Mouse (Mus musculus) kidney, embryonic 15.5 days (tissue): ENCODE data around the gene Mrpl38. TPM values are rescaled to one million over a fixed set of nuclear protein-coding genes. Genes with fewer than 3 reads are reported as not detected.
"Not testable (repeated sequence)": the region's sequence is repeated elsewhere in the genome, so short reads cannot be mapped to it uniquely, and the experiment has no call there.

Source experiments
- ATAC-seq: fragments of 200-750 bp; cut with Nextera tagmentation; replicated peaks from 2 replicates; pipeline ENCODE4 v1.8.0; 2017; ENCODE audit warnings: moderate TSS enrichment; ENCODE audit not compliant: low FRiP score
- H3K27ac ChIP-seq: fragments of 300-500 bp; sonication (generic); 2 replicates; pipeline ENCODE4 v1.5.1; 2015; ENCODE audit warnings: mild to moderate bottlenecking, inconsistent platforms
- H3K27me3 ChIP-seq: fragments of 300-500 bp; sonication (generic); 2 replicates; pipeline ENCODE4 v1.6.1; 2015; ENCODE audit warnings: inconsistent platforms
- H3K36me3 ChIP-seq: fragments of 300-500 bp; sonication (generic); 2 replicates; pipeline ENCODE4 v1.6.1; 2015; ENCODE audit warnings: inconsistent platforms
- H3K4me1 ChIP-seq: fragments of 300-500 bp; sonication (generic); 2 replicates; pipeline ENCODE4 v1.6.1; 2015; ENCODE audit warnings: inconsistent platforms
- H3K4me2 ChIP-seq: fragments of 300-500 bp; sonication (generic); 2 replicates; pipeline ENCODE4 v1.6.1; 2015; ENCODE audit warnings: moderate library complexity, mild to moderate bottlenecking, inconsistent platforms
- H3K4me3 ChIP-seq: fragments of 300-500 bp; sonication (generic); replicated peaks from 2 replicates; pipeline ENCODE4 v1.5.1; 2015; ENCODE audit warnings: mild to moderate bottlenecking, inconsistent platforms
- H3K9ac ChIP-seq: fragments of 300-500 bp; sonication (generic); 2 replicates; pipeline ENCODE4 v1.6.1; 2015; ENCODE audit warnings: mild to moderate bottlenecking, inconsistent platforms
- H3K9me3 ChIP-seq: fragments of 300-500 bp; sonication (generic); replicated peaks from 2 replicates; pipeline ENCODE4 v1.6.1; 2016; ENCODE audit warnings: inconsistent platforms
- WGBS: fragments of 180-500 bp; shearing (Covaris S2); methylation state at CpG from one replicate; pipeline ENCODE4 v1.1.7; 2015; ENCODE audit warnings: mixed read lengths; 5-methylcytosine and 5-hydroxymethylcytosine counted together
- polyA plus RNA-seq: library from polyadenylated mRNA; unstranded; fragments of >200 nt; fragmentation: Nextera tagmentation; extraction: Ambion mirVana; gene quantifications from 2 replicates; pipeline ENCODE4 v1.2.1, GENCODE M21; 2015

Mrpl38 gene
- polyA plus RNA-seq, 1 experiment from 2014 or later: 112 TPM

DNA sequence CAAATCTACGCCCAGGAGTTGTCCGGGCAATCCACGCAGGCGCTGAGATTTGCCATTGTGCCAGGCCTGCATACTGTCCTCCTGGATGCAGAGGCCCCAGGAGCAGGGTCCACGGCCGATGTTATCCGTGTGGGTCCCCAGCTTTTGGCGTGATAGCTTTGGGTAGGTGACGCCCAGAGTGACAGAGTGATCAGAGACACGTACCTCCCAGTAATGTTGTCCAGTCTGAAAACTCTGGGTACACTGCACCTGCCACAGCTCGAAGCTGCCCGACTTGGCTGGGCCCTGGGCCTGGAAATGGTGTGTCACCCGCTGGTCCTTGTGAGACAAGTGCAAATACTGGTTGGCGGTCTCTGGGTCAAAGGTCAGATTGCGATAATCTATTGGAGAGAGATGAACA, 12.4 kb downstream of the Mrpl38 start:
- no peak overlapping the region for H3K4me3 ChIP-seq
- no peak overlapping the region for H3K4me2 ChIP-seq
- H3K9me3 ChIP-seq: no peaks in the 10 kb centered on the region
- H3K27ac ChIP-seq: no peak overlapping the region
- ATAC-seq: no peak
- WGBS: 93% methylated on average over 15 of the region's 15 CpGs
- peaks cover 42% of the 10 kb centered on the region for H3K4me1 ChIP-seq
- H3K36me3 ChIP-seq: peaks cover 25% of the 10 kb centered on the region
- H3K9ac ChIP-seq: no peak overlapping the region
- no peaks in the 10 kb centered on the region for H3K27me3 ChIP-seq

DNA sequence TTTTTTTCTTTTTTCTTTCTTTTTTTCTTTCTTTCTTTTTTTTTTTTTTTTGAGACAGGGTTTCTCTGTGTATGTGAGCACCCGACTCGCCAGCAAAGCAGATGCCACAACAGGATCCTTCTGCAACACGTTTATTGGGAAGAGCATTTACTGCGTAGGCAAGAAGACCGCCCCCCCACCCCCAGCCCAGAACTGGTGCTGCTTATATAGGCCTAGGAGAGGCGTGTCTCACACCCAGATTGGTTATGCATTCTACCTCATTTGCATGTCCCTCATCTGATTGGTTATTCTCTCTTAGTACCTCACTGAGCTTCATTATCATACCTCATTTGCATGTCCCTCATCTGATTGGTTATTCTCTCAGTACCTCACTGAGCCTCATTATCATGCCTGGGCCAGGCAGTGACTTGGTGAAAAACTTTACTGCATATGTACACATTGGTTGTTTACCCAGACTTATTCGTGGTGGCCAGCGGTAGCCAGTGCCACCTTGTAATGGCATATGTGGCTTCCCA, 16.9 kb downstream of the Mrpl38 start:
- 93% methylated on average over 8 of the region's 8 CpGs for WGBS
- H3K36me3 ChIP-seq: peaks cover 25% of the 10 kb centered on the region
- H3K4me2 ChIP-seq, H3K27ac ChIP-seq, H3K4me1 ChIP-seq, H3K9ac ChIP-seq, H3K27me3 ChIP-seq, H3K4me3 ChIP-seq, H3K9me3 ChIP-seq, ATAC-seq: not testable (repeated sequence)

DNA sequence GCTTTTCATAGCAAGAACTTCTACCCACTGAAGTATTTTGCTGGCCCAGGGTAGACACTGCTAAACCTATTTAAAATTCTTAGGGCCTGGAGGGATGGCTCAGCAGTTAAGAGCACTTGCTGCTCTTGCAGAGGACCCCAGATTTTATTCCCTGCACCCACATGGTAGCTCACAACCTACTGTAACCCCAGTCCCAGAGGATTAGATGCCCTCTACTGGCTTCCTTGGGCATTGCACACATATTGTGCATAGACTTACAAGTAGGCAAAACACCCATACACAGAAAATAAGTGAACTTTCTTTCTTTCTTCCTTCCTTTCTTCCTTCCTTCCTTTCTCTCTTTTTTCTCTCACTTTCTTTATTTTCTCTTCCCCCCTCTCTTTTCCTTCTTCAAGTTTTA, 20.8 kb downstream of the Mrpl38 start:
- peaks cover 9% of the 10 kb centered on the region for H3K36me3 ChIP-seq
- no peak overlapping the region for H3K4me2 ChIP-seq
- ATAC-seq: no peak
- no peak overlapping the region for H3K27ac ChIP-seq
- H3K9ac ChIP-seq: no peak overlapping the region
- H3K9me3 ChIP-seq: no peaks in the 10 kb centered on the region
- no peak overlapping the region for H3K4me3 ChIP-seq
- H3K27me3 ChIP-seq: no peaks in the 10 kb centered on the region
- H3K4me1 ChIP-seq: no peaks in the 10 kb centered on the region

DNA sequence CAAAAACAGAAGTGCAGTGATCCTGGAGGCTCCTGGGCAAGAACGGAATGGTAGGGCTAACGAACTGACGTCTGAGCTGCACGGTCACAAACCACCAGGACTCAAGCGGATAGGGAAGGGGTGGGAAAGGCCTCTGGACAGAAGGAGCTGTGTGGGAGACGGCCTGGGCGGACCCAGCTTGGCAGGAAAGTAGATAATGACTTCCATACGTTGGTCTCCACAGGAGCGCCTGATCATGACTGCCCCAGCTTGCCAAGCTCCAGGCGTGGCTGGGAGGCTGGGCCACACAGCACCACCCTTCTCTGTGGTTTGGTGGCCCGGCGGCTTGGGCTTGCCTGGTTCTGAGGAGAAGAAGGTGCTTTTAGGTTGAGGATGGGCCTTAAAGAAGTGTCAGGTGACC, 21.4 kb downstream of the Mrpl38 start:
- no peak overlapping the region for H3K27ac ChIP-seq
- H3K27me3 ChIP-seq: no peaks in the 10 kb centered on the region
- 61% methylated on average over 12 of the region's 12 CpGs for WGBS
- peaks cover 4% of the 10 kb centered on the region for H3K36me3 ChIP-seq
- H3K9ac ChIP-seq: no peak overlapping the region
- no peaks in the 10 kb centered on the region for H3K4me1 ChIP-seq
- no peaks in the 10 kb centered on the region for H3K9me3 ChIP-seq
- H3K4me3 ChIP-seq: no peak overlapping the region
- no peak overlapping the region for H3K4me2 ChIP-seq
- ATAC-seq: no peak

DNA sequence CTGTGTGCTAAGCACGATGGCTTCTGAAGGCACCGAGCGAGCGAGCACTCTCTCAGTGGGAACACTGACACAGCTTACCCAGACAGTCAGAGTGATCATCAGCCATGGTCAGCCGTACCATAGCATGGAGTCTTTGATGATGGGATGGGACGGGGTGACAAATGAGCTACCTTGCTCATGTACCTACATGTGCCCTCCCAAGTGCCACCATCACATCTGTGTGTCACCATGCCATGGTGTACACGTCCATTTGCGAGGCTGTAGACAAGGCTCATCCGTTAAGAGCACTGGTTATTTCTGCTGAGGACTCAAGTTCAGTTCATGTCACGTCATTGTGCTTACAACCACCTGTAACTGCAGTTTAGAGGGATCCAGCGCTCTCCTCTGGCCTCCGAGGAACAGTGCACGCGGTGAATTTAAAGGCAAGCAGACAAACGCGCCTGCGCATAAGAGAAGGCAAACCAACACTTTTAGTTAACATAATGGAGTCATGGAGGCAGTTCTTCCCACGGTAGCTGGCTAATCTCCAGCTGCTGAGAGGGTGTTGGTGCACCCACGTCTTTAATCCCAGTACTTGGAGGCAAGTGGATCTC, 27.0 kb downstream of the Mrpl38 start:
- Histone ChIP-seq H3K4me3 (no peak overlapping the region), H3K4me2 (no peak overlapping the region), H3K9me3 (no peaks in the 10 kb centered on the region), H3K4me1 (peaks cover 41% of the 10 kb centered on the region), H3K9ac (no peak overlapping the region), H3K27me3 (peaks cover 49% of the 10 kb centered on the region), H3K27ac (no peak overlapping the region), H3K36me3 (no peaks in the 10 kb centered on the region)
- ATAC-seq: no peak
- WGBS: 89% methylated on average over 19 of the region's 19 CpGs

DNA sequence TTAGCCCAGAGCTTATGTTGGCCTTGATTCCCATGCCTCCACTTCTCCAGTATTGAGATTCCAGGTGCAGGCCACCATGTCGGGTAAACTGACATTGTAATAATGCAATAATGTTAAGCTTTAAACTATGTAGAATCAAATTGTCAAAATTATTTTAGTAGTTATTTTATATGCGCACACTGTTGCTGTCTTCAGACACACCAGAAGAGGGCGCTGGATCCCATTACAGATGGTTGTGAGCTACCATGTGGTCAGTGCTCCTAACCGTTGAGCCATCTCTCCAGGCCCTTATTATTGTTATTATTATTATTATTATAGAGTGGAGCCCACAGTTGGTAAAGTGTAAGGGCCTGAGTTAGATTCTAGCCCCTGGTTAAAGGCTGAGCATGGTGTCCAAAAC, 27.6 kb downstream of the Mrpl38 start:
- H3K27me3 ChIP-seq: peaks cover 50% of the 10 kb centered on the region
- no peak overlapping the region for H3K4me3 ChIP-seq
- no peak for ATAC-seq
- no peaks in the 10 kb centered on the region for H3K9me3 ChIP-seq
- H3K36me3 ChIP-seq: no peaks in the 10 kb centered on the region
- no peak overlapping the region for H3K9ac ChIP-seq
- peaks cover 48% of the 10 kb centered on the region for H3K4me1 ChIP-seq
- H3K27ac ChIP-seq: no peak overlapping the region
- no peak overlapping the region for H3K4me2 ChIP-seq
- 82% methylated on average over 4 of the region's 4 CpGs for WGBS

DNA sequence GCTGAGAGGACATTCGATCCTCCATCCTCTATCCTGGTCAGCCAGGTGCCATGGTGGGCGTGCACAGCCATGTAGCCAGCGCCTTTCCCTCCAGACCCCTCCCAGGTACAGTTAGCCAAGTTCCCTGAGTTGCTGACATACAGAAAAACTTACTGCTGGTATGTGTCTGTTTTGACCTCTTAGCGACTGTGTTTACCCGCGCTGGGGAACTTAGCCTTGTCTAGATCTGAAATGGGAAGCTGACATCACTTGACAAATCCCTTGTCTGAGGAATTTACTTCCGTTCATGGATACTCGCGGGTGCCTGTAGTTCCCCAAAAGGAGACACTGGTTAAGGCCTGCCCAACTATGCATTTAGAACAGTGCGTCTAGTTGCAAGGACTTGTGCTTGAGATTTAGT, 28.1 kb downstream of the Mrpl38 start:
- Histone ChIP-seq H3K36me3 (no peaks in the 10 kb centered on the region), H3K9ac (peak overlapping the region; percentile 56; the same call in 1 of the 2 replicates), H3K4me1 (peaks cover 53% of the 10 kb centered on the region), H3K27ac (peak overlapping the region; percentile 66), H3K4me3 (peak overlapping the region; percentile 57), H3K9me3 (no peaks in the 10 kb centered on the region), H3K4me2 (peak overlapping the region; percentile 64), H3K27me3 (peaks cover 50% of the 10 kb centered on the region)
- no peak for ATAC-seq
- 22% methylated on average over 10 of the region's 10 CpGs for whole genome bisulfite sequencing

DNA sequence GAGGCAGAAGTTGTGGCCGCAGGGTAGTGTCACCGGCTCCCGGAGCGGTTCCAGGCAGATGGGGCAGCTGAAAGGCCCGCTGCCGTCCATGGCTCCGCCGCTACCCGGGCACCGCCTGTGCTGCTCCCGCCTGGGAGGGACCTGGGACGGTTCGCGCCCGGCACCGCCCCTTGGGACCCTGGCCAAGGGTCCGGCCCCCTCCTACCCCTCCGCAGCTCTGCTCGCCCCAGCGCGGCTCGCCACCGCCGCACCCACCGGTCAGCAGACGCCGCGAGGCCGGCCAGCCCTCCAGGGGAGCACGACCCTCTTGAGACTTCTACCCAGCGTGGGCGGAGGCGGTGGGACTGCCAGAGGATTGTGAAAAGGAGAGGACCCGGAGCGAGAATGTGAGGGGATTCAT, 28.5 kb downstream of the Mrpl38 start:
- Histone ChIP-seq H3K27ac (peak overlapping the region; percentile 66), H3K36me3 (no peaks in the 10 kb centered on the region), H3K4me3 (peak overlapping the region; percentile 57), H3K4me2 (peak overlapping the region; percentile 64), H3K27me3 (peaks cover 50% of the 10 kb centered on the region), H3K4me1 (peaks cover 56% of the 10 kb centered on the region), H3K9me3 (no peaks in the 10 kb centered on the region), H3K9ac (peak overlapping the region; percentile 56)
- under 1% methylated on average over 35 of the region's 35 CpGs for WGBS
- peak; percentile 50 for ATAC-seq

DNA sequence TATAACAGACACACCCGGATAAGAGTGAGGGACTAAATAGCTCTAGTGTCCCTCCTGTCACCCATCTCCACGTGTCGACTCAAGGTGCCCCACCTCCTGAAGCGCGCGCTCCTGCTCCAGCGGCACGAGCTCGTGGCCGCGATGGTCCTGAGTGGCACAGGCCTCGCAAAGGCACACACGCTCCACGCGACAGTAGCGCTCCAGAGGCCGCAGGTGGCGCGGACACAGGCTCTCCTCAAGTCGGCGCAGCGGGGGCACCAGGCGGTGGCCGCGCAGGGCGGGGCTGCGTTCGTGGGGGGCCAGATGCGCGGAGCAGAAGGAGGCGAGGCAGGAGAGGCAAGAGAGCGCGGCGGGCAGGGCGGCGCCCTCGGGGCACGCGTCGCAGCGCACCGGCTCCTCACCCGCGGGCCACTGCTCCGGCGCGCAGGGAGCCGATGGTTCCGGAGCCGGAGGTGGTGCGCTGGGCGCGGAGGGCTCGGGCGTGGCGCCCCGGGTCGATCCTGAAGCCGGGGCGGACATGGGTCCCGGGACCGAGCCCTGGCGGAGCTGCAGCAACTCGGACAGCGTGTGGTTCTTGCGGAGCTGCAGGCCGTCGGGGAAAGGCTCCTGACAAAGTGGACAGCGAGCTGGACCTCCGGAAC, 29.1 kb downstream of the Mrpl38 start:
- H3K36me3 ChIP-seq: no peaks in the 10 kb centered on the region
- H3K4me2 ChIP-seq: peak overlapping the region; percentile 64
- no peaks in the 10 kb centered on the region for H3K9me3 ChIP-seq
- peaks cover 61% of the 10 kb centered on the region for H3K4me1 ChIP-seq
- peak overlapping the region; percentile 66 for H3K27ac ChIP-seq
- H3K9ac ChIP-seq: peak overlapping the region; percentile 56
- WGBS: under 1% methylated on average over 62 of the region's 70 CpGs
- H3K4me3 ChIP-seq: peak overlapping the region; percentile 57
- H3K27me3 ChIP-seq: peaks cover 50% of the 10 kb centered on the region
- ATAC-seq: peak; percentile 28; the same call in 1 of the 2 replicates

DNA sequence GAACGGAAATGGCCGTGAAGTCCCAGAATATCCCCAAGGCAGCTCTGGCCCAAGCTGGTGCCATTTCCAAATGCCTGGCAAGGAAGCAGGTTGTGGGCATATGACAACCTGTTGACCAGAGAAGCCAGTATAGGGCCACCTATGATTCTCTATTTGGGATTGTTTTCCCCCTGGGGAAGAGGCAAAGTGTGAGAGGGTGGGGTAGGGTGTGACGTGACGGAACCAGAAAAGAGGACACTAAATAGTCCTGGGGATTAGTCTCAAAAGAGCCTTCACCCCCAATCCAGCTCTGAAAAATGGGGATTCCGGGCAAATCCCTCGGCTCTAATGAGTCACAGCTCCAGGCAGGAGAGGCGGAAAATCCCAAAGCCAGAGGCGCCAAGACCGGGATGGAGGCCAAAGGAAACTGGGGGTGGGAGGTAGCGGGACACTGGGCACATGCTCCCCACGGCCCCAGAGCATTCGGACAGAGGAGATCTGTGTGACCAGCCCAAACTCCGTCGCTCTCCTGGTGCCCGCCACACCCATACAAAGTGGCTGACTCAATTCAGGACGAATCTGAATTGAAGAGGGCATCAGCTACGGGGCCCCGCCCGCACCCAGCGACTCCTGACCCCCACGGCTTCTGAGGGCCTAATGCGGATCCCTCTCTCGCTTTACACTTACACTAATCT, 30.1 kb downstream of the Mrpl38 start:
- Histone ChIP-seq H3K4me3 (peak overlapping the region; percentile 57), H3K4me2 (peak overlapping the region; percentile 64), H3K4me1 (peaks cover 71% of the 10 kb centered on the region), H3K9ac (peak overlapping the region; percentile 56; the same call in 1 of the 2 replicates), H3K27me3 (peaks cover 50% of the 10 kb centered on the region), H3K36me3 (no peaks in the 10 kb centered on the region), H3K27ac (0 out of 2 replicates have a peak overlapping the region, but pooled peaks have one; percentile 52), H3K9me3 (no peaks in the 10 kb centered on the region)
- WGBS: 7% methylated on average over 23 of the region's 23 CpGs
- ATAC-seq: no peak

DNA sequence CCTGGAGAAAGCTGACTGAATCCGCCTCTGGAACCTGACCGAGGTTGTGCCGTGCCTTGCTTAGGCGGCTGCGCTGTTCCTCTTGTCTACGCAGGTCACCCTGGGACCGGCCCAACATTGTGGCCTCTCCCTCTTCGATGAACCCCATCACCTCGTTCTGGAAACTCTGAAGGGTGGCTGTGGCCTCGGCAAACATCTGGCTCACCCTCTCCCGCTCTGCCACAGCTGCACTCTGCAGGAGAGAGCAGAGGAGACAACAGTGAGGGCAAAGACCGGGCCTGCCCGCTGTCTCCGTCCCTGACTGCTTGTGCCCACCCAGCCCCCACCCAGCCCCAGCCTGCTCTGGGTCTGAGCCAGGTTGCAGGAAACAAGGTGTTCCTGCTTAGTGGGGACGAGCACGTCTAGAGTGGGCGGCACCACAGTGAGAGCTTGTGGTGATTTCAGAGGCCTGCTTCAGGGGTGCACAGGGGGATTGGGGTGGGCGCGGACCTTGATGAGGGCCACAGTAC, 30.8 kb downstream of the Mrpl38 start:
- WGBS: 20% methylated on average over 19 of the region's 19 CpGs
- Histone ChIP-seq H3K4me2 (peak overlapping the region; percentile 64), H3K27me3 (peaks cover 50% of the 10 kb centered on the region), H3K27ac (peak overlapping the region; percentile 52), H3K9ac (peak overlapping the region; percentile 56), H3K9me3 (no peaks in the 10 kb centered on the region), H3K36me3 (no peaks in the 10 kb centered on the region), H3K4me3 (peak overlapping the region; percentile 57), H3K4me1 (peaks cover 79% of the 10 kb centered on the region)
- ATAC-seq: 0 out of 2 replicates have a peak, but pooled peaks have one; percentile 4
